Mouse (Mus musculus) erythroblast, embryonic 14.5 days (primary cell): ENCODE results near the gene Rasl11b.

ENCODE experiments used
- GATA1 ChIP-seq: IDR thresholded peaks from 2 replicates; pipeline ENCODE4 v1.6.1; 2012; ENCODE audit warnings: low read length, inconsistent platforms, mixed read lengths
- TAL1 ChIP-seq: IDR thresholded peaks from 3 replicates; pipeline ENCODE4 v1.6.1; 2012; ENCODE audit warnings: low read length, inconsistent platforms, mixed read lengths

DNA sequence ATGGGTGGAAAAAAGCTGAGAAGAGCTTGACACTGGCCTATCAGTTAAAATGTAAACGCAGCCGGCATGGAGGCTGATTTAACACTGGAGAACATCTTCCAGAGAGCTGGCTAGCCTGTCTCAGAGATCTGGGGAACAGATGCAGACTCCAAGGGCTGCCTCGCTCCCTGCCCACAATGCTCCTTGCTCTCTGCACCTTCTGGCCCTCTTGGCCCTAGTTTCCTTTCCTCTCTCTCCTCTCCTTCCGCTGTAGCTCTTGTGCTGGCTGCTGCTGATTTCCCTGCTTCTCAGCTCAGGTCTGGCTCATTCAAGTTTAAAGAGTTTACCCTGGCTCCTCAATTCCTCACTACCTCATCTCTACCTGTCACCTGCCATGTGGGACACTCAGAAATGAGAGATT lies 14.6 kb downstream of the Rasl11b start:
- no peak for TF ChIP-seq TAL1
- TF ChIP-seq GATA1 = no peak
